Mouse (Mus musculus) liver, adult 10 weeks (tissue): ENCODE measurements around the gene Lor. TPM values are rescaled to one million over a fixed set of nuclear protein-coding genes. Genes with fewer than 3 reads are reported as not detected.

Source experiments
- polyA plus RNA-seq: library from polyadenylated mRNA; stranded (reverse); fragments of 350-450 nt; fragmentation: Illumina TruSeq; extraction: RNeasy Lipid Tissue Mini Kit (QIAGEN cat#74804); gene quantifications from one replicate; pipeline ENCODE4 v1.2.3, GENCODE M21; 2014; ENCODE audit warnings: low read depth, low replicate concordance

Lor gene
- polyA plus RNA-seq: 0.21 TPM

DNA sequence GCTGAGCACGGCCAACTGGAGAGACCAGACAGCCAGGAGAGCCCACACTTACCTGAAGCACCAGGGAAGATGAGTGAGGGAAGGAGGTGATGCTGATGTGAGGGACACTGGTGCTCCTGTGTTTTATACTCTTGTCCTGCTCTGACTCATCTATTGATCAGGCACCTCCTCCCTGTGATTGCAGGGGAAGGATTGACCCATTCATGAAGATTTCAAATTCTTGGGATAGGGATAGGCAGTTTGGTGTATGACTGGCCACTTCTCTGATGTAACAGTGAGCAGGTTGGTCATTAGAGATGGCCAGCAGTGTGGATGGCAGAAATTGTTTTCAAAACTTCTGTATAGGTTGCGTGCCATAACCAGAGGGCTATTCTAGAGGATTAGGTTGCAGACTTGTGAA lies at the start of gene Lor:
Gene Lor, minus strand, starts transcription at position 101 of the 400 bp plus-strand sequence.

DNA sequence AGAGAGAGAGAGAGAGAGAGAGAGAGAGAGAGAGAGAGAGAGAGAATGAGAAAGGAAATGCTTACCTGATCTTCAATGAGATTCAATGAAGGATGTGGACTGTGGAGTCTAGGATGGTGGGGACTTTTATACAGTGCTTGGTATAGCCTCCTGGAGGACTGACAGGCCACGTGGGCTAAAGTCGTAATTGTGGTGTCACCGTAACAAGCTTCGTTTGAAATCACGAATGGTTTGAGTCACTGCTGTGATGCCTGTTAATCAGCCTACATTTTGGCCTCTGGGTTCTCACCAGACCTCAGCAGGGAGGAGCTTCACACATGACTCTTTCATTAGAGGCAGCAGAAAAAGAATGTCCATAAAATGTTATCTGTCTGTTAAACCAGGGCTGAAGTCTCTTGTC lies 40.9 kb upstream of the Lor start, which contains the start of gene Prr9:
Gene Prr9, minus strand, starts transcription at position 101 of the 400 bp plus-strand sequence.

Other genes with a start within 250 kb of the Lor start
- gene Pglyrp3, start 68.6 kb downstream of the Lor start, polyA plus RNA-seq: not detected
- gene Prr9, start 40.8 kb upstream of the Lor start, polyA plus RNA-seq: not detected
- not detected for gene Lelp1, start 59.6 kb upstream of the Lor start, polyA plus RNA-seq
- not detected for gene Sprr2a1, start 132.7 kb upstream of the Lor start, polyA plus RNA-seq
- gene Sprr2a2, start 132.8 kb upstream of the Lor start, polyA plus RNA-seq: not detected
- gene Sprr2a3, start 202.3 kb upstream of the Lor start, polyA plus RNA-seq: not detected
- gene Sprr2b, start 233.5 kb upstream of the Lor start, polyA plus RNA-seq: not detected